Mouse (Mus musculus) adrenal gland, postnatal 14 days (tissue): ENCODE results near the gene Eif4enif1. TPM values are rescaled to one million over a fixed set of nuclear protein-coding genes. Genes with fewer than 3 reads are reported as not detected.

ENCODE experiments used
- DNase-seq: peaks from one replicate; pipeline ENCODE4 v3.0.0; 2021; ENCODE audit warnings: mixed read lengths
- total RNA-seq: library from RNA; stranded (reverse); gene quantifications from 2 replicates; pipeline ENCODE4 v1.2.3, GENCODE M21; 2021

Gene Eif4enif1
- total RNA-seq, 1 experiment from 2014 or later = 57.0 TPM

DNA sequence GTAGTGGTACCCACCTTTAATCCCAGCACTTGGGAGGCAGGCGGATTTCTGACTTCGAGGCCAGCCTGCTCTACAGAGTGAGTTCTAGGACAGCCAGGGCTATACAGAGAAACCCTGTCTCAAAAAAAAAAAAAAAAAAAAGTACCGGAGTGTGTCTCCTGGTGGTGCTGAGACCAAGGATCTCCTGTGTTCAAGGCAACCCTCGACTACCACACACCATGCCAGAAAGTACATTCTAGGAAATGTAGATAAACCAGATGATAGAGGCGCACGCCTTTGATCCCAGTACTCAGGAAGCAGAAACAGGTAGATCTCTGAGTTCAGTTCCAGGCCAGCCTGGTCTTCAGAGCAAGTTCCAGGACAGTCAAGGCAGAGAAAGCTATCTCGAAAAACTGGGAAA, 64.9 kb downstream of the Eif4enif1 start:
- DNase-seq = no peak

DNA sequence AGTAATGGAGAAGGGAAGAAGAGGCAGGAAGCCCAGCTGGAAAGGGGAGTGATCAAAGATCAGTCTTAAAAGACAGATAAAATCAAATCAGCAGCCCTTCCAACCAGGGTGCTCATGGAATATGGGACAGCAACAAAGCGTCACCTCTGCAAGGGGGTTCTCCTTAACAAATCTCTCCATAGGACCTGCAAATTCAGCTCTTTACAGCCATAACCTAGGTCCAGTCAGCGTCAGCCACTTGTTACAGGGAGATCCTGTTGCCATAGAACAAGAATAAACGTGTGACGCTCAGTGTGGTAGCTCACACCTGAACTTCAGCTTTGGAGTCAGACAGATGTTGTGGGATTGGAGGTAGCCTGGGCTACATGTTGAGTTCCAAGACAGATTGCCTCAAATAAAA, 67.0 kb downstream of the Eif4enif1 start:
- DNase-seq = no peak

DNA sequence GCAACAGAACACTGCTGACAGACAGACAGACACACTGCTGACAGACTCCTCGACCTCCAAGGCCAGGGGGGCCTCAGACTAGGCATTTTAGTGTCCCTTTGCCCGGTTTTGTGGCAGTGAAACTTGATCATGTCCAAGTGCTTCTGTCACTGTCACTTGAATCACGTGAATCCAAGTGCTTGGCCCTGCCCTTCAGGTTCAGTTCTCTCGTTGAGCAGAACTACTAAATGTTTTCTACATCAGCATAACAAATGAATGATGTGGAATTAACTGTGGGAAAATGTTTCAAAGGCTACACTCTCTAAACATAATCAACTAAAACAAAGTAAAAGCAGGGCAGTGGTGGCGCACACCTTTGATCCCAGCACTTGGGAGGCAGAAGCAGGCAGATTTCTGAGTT, 76.2 kb downstream of the Eif4enif1 start:
- no peak for DNase-seq

DNA sequence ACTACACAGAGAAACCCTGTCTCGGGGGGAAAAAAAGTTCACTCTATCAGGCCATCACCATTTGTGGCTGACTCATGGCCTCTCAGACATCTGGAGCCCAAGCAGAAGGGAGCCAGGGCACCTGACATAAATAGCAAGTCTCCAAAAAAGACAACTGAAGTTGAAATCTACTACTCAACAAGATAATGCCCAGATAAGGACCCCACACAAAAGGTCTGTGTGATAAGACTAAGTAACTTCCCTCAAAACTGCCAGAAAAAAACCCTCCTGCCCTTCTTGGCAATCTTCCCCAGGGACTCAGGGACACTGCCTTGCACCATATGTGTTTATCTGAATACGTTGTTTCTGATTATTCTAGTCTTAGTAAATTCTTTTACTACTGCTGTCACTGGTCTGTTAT, 77.5 kb downstream of the Eif4enif1 start:
- DNase-seq = no peak

DNA sequence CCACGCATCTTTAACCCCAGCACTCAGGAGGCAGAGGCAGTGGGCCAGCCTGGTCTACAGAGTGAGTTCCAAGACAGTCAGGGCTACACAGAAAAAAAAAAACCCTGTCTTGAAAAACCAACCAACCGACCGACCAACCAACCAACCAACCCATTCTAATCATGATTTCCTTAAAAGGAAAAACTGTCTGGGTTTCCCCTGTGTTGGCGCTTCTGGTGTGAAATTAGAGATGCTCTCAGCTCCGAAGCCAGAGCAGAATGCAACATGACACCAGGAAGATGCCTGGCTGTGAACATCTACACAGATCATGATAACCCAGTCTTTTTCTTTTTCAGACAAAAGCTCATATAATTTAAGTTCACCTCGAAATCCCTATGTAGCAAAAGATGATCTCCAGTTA, 80.7 kb downstream of the Eif4enif1 start:
- DNase-seq = no peak

DNA sequence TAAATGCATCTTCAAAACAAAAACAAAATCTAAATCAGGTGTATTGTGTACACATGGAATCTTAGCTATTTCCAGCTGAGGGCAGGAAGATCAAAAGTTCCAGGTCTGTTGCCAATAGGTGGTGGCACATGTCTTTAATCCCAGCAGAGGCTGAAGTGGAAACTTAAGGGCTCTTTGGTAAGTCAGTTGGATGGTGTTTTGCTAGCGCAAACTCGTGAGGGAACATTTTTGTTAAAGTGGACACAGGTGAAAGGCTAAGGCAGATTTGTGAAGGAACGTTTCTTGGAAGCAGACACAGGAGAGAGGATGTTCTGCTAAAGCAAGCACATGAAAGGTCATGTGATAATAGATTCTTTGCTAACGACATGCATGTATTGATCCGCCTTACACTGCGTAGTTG, 81.5 kb downstream of the Eif4enif1 start:
- DNase-seq = no peak

DNA sequence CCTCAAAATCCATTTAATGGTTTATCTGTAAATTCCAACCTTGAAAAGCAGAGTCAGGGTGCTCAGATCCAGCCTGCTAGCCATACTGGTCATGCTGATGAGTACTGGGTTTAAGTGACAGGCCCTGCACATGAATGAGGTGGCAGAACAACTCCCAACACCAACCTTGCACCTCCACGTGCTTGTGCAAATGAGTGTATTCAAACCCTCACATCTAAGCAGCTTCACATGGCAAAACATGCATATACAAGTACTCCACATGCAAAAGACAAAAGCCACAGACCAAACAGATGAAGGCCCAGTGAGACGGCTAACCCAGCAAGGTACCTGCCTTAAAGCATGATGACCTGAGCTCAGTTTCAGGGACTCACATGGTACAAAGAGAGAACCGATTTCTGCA, 83.7 kb downstream of the Eif4enif1 start:
- DNase-seq = no peak

DNA sequence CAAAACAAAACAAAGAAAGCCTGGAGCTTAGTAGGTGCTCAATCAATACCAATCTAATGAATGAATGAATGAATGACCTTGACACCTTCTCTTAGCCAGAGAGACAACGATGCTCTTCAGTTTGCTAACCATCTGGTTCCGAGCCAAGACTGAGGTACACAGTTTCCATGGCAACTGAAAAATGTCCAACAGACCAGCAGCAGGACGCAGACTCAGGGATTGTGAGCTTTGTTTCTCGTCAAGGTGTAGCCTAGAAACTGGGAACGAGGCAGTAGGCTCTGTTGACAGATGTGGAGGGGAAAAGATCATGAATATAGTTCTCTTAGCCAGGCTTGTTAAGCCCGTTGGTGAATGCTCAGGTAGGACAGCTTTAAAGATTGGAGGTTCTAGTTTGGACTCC, 84.9 kb downstream of the Eif4enif1 start:
- no peak for DNase-seq

DNA sequence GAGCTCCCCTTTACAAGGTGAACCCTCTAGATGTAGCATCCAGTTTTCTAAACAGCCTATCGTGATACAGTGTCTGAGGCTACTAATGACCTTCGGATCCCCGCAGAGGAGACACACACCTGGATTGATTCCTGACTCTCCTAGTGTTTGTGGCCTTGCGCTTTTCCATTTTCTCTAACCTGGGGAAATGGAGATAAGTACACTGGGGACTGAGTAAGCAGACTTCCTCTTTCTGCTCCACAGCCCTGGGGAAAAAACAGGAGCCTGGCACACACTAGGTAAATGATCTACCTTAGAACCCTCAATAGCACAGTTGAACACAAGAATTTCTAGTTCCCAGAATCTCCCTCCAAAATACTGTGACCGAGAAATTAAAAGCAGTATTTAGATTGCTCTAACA, 85.7 kb downstream of the Eif4enif1 start:
- DNase-seq = no peak

DNA sequence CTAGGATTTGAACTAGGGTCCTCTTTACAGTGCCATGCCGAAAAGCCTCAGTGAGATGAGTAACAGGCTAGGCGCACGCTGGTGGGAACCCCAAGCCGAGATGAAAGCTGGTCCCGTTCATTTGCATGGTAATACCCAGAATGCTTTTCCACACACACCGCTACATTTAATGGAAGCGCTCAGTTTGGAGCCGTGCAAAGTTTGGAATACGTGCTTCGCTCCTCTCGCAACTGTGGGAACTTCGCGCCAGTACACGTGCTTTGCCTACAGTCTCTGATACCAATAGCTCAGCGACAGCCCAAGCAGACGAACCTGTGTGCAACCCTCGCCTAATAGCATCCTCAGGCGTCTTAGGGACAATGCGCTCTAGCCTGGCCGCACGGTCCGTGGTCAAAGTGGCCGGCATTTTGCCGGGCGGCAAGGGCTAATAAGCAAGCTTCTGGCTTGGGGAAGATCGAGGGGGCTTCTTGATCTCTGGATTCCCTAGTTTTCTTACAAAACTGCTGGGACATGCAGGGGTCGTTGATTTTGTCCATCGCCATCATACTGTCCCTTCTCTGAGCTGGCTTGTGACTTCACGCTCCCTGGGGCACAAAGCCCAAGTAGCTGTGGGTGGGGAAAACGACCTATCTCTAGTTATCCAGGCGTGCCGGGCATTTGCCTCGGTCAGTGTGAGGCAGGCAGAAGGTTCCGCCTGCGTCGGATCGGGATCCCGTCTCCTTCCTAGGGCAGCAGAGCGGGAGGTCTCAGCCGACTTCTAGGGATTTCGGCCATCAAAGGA, 86.5 kb downstream of the Eif4enif1 start, which contains the start of gene Patz1:
Gene Patz1 (plus strand): TSS at position 354 of the 781 bp plus-strand sequence.
- peak; percentile 58 for DNase-seq

DNA sequence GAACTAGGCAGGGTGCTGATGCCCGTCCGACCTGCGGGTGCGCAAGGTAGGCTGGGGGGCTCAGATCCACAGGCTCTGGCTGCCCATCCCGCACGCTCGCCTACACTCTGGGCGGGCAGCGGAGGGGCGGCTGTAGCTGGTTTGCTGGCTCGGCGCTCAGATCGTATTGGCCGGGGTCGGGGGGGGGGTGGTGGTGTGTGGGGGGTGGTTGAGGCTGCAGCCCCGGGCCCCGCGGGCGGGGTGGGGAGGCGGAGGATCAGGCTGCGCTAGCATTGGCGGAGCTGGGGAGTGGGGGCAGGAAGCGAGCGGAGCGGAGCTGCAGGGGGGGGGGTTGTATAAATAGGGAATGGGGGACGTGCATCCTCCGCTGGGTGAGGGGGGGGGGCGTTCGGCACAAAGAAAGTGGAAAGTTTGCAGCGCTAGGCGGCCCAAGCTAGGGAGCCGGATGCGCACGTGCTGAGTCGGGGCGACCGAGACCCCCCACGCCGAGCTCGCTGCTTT, 87.2 kb downstream of the Eif4enif1 start:
- peak; percentile 92 for DNase-seq

DNA sequence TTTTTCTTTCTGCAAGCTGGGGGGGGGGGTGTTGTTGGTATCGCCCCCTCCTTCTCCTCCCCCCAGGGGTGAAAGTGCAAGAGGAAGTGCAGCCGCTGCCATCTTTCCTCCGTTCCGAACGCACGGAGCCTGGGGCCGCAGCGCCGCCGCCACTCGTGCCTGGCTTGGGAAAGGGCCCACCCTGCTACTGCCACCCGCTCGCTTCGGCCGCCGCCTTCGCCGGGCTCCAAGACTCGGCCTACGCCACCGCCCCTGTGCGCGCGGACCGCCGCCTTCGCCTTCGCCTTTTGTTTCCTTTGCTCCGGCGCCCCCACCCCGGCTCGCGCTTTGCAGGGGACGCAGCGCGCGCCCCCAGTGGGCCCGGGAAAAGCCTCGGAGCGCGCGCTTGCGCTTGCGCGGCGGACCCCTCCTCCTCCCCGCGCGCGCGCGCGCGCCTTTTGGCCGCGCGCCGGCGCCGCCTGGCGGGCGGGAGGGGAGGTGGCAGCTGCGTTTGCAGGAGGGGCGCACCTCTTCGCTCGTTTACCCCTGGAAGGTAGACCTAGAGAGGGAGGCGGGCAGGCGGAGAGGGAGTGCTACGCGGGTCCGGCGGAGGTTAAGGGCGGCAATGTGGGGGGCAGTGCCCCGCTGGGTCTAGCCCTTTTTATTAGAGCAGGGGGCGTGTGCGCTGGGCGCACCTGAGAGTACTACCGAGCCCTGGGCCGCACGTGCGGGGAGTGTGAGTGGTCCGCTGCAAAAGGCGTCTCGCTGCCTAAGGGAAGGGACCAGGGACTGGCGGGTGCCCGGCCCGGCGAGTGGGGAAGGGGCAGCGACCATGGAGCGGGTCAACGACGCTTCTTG, 87.8 kb downstream of the Eif4enif1 start:
- DNase-seq = peak; percentile 90

DNA sequence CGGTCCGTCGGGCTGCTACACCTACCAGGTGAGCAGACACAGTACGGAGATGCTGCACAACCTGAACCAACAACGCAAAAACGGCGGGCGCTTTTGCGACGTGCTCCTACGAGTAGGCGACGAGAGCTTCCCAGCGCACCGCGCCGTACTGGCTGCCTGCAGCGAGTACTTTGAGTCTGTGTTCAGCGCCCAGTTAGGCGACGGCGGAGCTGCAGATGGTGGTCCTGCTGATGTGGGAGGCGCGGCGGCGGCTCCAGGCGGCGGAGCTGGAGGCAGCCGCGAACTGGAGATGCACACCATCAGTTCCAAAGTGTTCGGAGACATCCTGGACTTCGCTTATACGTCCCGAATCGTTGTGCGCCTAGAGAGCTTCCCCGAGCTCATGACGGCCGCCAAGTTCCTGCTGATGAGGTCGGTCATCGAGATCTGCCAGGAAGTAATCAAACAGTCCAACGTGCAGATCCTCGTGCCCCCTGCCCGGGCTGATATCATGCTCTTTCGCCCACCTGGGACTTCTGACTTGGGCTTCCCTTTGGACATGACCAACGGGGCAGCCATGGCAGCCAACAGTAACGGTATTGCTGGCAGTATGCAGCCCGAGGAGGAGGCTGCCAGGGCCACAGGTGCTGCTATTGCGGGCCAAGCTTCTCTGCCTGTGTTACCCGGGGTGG, 88.6 kb downstream of the Eif4enif1 start:
- peak; percentile 62 for DNase-seq

DNA sequence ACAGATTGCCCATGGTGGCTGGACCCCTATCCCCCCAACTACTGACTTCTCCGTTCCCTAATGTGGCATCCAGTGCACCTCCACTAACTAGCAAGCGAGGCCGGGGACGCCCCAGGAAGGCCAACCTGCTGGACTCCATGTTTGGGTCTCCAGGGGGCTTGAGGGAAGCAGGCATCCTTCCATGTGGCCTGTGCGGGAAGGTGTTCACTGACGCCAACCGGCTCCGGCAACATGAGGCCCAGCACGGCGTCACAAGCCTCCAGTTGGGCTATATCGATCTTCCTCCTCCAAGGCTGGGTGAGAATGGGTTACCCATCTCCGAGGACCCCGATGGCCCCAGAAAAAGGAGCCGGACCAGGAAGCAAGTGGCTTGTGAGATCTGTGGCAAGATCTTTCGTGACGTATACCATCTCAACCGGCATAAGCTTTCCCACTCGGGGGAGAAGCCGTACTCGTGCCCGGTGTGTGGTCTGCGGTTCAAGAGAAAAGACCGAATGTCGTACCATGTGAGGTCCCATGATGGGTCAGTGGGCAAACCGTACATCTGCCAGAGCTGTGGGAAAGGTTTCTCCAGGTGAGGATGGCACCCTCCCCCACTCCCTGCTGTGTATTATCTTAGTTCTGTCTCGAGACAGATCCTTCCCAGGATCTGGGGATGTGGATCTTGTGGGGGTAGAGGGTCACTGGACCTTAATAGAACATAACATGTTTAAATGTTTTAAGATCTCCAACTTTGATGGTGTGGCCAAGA, 89.3 kb downstream of the Eif4enif1 start:
- DNase-seq = peak; percentile 35

DNA sequence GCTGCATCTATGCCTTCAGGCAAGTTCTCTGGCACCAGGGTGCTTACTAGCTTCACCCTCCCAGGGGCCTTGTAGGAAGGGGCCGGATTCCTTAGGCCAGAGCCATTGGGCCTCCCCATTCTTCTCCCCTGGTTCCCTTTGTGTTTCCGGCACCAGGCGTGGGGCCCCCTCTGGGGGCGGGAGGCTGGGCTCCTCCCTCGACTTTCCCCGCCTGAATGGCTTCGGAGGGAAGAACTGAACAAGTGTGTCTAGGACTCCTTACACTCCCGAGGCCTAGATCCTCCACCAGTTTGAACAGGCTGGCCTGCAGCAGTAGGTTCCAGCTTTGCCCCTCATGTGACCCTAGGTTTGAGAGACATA, 89.8 kb downstream of the Eif4enif1 start:
- peak; percentile 67 for DNase-seq

DNA sequence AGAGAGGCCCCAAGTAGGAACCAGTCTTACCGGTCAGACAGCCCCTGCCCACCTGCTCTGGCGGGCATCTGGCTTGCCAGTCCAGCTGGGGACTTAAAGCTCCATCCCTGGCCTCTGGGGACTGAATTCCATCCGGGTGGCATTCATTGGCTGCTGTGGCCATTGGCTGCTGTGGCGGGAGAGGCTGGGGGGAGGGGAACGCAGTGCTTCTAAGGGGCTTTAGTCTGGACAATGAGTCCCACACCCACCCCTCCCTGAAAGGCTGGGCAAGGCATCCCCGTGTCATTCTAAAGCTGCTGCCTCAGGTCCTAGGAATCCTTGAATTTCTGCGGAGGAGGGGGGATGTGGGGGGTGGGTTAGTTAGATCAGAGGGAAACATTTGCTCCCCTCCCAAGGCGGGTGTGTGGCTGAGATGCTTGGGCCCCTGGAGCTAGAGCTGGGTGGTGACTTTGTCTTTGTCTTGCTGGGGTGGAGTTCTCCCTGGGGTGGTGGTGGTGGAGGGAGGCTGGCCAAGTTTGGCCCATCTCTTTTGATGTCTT, 90.6 kb downstream of the Eif4enif1 start:
- peak; percentile 50 for DNase-seq

DNA sequence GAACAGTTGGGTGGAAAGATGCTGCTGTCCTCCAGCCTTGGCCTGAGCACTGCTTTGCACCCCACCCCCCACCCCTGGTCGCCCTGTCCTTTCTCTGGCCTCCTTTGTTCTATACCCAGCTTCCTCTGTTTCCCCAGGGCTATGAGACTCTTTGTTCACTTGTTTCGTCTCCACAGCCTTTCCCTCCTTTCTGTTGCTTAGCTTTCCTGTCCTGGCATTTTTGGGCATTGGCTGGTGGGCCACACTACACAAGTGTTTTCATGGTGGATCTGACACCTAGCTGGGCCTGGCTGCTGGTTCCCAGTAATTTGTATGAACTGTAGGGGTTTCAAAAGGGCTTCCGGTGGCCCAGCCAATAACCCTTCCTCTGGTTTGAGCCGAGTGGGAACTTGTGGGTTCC, 91.2 kb downstream of the Eif4enif1 start:
- DNase-seq = no peak
